Comparison of ENCODE assay signal across 31 mouse cellular contexts in the genomic region with DNA sequence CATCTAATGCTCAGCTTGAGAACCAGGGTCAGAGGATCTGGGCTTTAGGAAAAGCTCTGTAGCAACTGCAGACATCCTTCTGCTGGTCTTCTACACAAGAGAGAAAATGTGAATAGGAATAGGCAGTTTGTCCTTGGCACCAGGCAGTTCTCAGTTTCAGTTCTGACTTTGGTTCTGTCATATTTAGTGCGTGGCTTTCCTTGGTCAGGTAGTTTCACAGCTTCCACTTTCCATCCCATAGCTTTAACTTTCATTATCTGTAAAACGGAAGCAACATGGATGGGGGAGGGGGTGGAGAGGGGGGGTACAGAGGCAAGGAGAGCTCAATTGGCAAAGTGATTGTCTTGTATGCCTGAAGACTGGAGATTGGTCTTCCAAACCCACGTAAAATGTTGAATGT.
DNase-seq lines count a peak whose midpoint lies in the region; ATAC-seq lines count a peak whose summit lies in the region.
"Had no signal": no experiment of that assay in that cellular context is flagged by ENCODE, and none has a peak within 500 bp of the region (broad histone marks: within the 10 kb centered on the region; RNA-seq: fewer than 3 reads in every experiment).

No protein-coding gene starts in this region.

- DNase-seq in spleen, postnatal 36 days (ENCODE audit: low spot score in 2 of 2): peak; percentile 14 to 26
- no peak for DNase-seq in spleen, adult 18-20 months
- DNase-seq in splenic B cell, adult 2 months (ENCODE audit: low read depth, low spot score): peak; percentile 66
- no peak for DNase-seq in layer of hippocampus, postnatal 14 days (ENCODE audit: low spot score in 2 of 2)
- DNase-seq in gastrocnemius, adult 18-20 months (ENCODE audit: low spot score): no peak
- DNase-seq: adrenal gland, postnatal 10 days; adrenal gland, postnatal 36 days; cerebellum, adult 18-20 months; cerebellum, adult 9-11 months; cerebellum, postnatal 25 days; embryo, embryonic 11 days; gastrocnemius, adult 2 months; gastrocnemius, postnatal 25 days; heart, postnatal 10 days; heart, postnatal 36 days had no signal

- no peaks in the 10 kb centered on the region for H3K36me3 ChIP-seq in splenic B cell, adult 2 months (ENCODE audit: control insufficient read depth, insufficient read depth, low read length, poor library complexity, severe bottlenecking)
- H3K36me3 ChIP-seq: embryonic facial prominence, embryonic 10.5 days; embryonic facial prominence, embryonic 13.5 days; forebrain, embryonic 10.5 days; G1E; heart, embryonic 12.5 days; heart, embryonic 15.5 days; hindbrain, embryonic 10.5 days; hindbrain, embryonic 13.5 days; intestine, embryonic 15.5 days had no signal

- H3K27me3 ChIP-seq in splenic B cell, adult 2 months (ENCODE audit: control insufficient read depth, insufficient read depth, low read length, poor library complexity, severe bottlenecking): no peaks in the 10 kb centered on the region
- H3K27me3 ChIP-seq: embryonic facial prominence, embryonic 13.5 days; forebrain, embryonic 13.5 days; heart, embryonic 12.5 days; heart, embryonic 15.5 days; hindbrain, embryonic 13.5 days; intestine, embryonic 15.5 days; Patski had no signal

- peak; percentile 78 for ATAC-seq in common myeloid progenitor, adult 5-6 weeks (replicated peaks; ENCODE audit: low read depth, poor library complexity, severe bottlenecking)
- peak; percentile 77 for ATAC-seq in megakaryocyte progenitor cell, adult 5-6 weeks (replicated peaks; ENCODE audit: poor library complexity)
- no peak for ATAC-seq in megakaryocyte-erythroid progenitor cell, adult 5-6 weeks (replicated peaks; ENCODE audit: low FRiP score, low TSS enrichment, poor library complexity, severe bottlenecking)
- ATAC-seq: forebrain, embryonic 13.5 days; forebrain, embryonic 16.5 days; hindbrain, embryonic 16.5 days; intestine, embryonic 15.5 days; Patski had no signal

Comparison
In these comparisons a context has a peak if more than half of its experiments do, and no peak if none do; other contexts are left out.
1. DNase-seq: peak in spleen, postnatal 36 days (2 of 2) and splenic B cell, adult 2 months (single experiment); none in spleen, adult 18-20 months (0 of 2), layer of hippocampus, postnatal 14 days (0 of 2) and gastrocnemius, adult 18-20 months (single experiment).